Mouse (Mus musculus) liver, embryonic 13.5 days (tissue): ENCODE measurements at regions not wholly inside any gene's neighbourhood (a gene's known extent, or its start where the extent isn't known, plus 50 kb on each side); places are given as distances from the start of the nearest gene placed in this dataset.

Source experiments
- ATAC-seq: fragments of 200-750 bp; cut with Nextera tagmentation; 2 replicates; pipeline ENCODE4 v1.8.0; 2017; ENCODE audit warnings: low read depth, mild to moderate bottlenecking, moderate number of reproducible peaks, moderate library complexity
- DNase-seq: peaks from one replicate; pipeline ENCODE4 v3.0.0; 2022
- H3K27ac ChIP-seq: fragments of 300-500 bp; sonication (generic); 2 replicates; pipeline ENCODE4 v1.5.1; 2015; ENCODE audit warnings: moderate library complexity, mild to moderate bottlenecking, inconsistent platforms
- H3K27me3 ChIP-seq: fragments of 300-500 bp; sonication (generic); 2 replicates; pipeline ENCODE4 v1.6.1; 2015; ENCODE audit warnings: mild to moderate bottlenecking, inconsistent platforms
- H3K36me3 ChIP-seq: fragments of 300-500 bp; sonication (generic); 2 replicates; pipeline ENCODE4 v1.6.1; 2015; ENCODE audit warnings: mild to moderate bottlenecking, inconsistent platforms
- H3K4me1 ChIP-seq: fragments of 300-500 bp; sonication (generic); replicated peaks from 2 replicates; pipeline ENCODE4 v1.6.1; 2015; ENCODE audit warnings: inconsistent platforms
- H3K4me2 ChIP-seq: fragments of 300-500 bp; sonication (generic); 2 replicates; pipeline ENCODE4 v1.6.1; 2015; ENCODE audit warnings: inconsistent platforms, mild to moderate bottlenecking, moderate library complexity
- H3K4me3 ChIP-seq: fragments of 300-500 bp; sonication (generic); replicated peaks from 2 replicates; pipeline ENCODE4 v1.5.1; 2015; ENCODE audit warnings: mild to moderate bottlenecking, inconsistent platforms
- H3K9ac ChIP-seq: fragments of 300-500 bp; sonication (generic); 2 replicates; pipeline ENCODE4 v1.6.1; 2015; ENCODE audit warnings: mild to moderate bottlenecking, inconsistent platforms
- H3K9me3 ChIP-seq: fragments of 300-500 bp; sonication (generic); replicated peaks from 2 replicates; pipeline ENCODE4 v1.6.1; 2016; ENCODE audit warnings: inconsistent platforms
- WGBS: fragments of 180-500 bp; shearing (Covaris S2); methylation state at CpG from one replicate; pipeline ENCODE4 v1.1.7; 2015; ENCODE audit not compliant: insufficient replicate concordance; 5-methylcytosine and 5-hydroxymethylcytosine counted together

DNA sequence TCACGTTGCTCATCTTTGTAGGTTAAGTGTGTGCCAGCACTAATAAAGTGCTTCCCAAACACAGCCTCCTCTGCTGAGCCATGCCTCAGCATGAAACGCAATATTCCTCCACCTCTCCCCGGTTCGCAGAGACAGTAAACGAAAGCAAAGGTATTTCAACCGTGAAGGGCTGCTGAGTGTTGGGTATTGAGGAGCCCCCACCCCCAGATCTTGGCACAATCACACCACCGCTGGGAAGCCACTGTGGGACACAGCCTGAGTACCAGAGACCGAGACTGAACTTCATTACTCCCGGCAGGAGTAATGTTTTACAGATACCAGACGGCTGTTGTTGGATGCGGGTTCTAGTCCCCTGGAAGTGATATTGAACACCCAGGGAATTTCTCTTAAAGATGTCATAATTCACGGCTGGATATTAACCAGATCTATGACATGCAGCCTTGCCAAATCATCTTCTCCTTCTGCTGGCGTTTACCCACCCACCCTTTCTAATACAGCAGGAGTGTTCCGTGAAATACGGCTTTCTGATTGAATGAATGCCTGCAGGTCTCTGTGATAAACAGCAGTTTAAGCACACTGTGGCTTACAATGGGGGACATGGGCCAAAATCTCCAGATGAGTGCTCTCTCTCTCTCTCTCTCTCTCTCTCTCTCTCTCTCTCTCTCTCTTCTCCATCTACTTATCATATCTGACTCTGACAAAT is 328.9 kb downstream of the Pax1 start:
- Histone ChIP-seq H3K4me1 (no peaks in the 10 kb centered on the region), H3K4me3 (no peak overlapping the region)

DNA sequence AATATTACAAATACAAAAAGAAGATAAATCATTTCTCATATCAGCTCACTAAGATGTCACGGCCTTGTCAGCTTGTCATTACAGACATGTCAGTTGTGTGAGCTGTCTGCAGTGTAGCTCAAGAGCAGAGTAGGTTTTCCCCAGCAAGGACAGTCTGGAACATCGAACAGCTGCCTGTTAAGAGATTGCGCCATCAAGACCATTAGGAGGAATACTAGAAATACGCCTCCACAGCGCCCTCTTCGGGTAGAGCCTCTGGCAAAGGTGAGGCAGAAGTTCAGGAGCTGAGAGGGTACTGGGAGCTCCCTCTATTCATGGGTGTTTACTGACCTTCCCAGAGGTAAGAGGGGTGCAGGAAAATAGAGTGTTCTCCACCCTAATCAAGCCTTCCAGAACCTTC is 327.0 kb downstream of the Pax1 start:
- DNase-seq (no peak), ATAC-seq (no peak)
- H3K4me1 ChIP-seq, result no peaks in the 10 kb centered on the region
- 15% methylated on average over 6 of the region's 6 CpGs for WGBS
- H3K27ac ChIP-seq, result no peak overlapping the region
- H3K9ac ChIP-seq, result no peak overlapping the region
- H3K4me3 ChIP-seq, result no peak overlapping the region
- 0 out of 2 replicates have a peak, but pooled peaks cover 3% of the 10 kb centered on the region for H3K9me3 ChIP-seq
- H3K36me3 ChIP-seq, result no peaks in the 10 kb centered on the region
- no peaks in the 10 kb centered on the region for H3K27me3 ChIP-seq
- H3K4me2 ChIP-seq, result no peak overlapping the region

More for the DNA sequence above, 328.9 kb downstream of the Pax1 start:
- H3K9me3 ChIP-seq, result no peaks in the 10 kb centered on the region
- no peak for DNase-seq
- no peaks in the 10 kb centered on the region for H3K36me3 ChIP-seq
- H3K4me2 ChIP-seq, result no peak overlapping the region
- no peak overlapping the region for H3K27ac ChIP-seq
- H3K9ac ChIP-seq, result no peak overlapping the region
- 61% methylated on average over 15 of the region's 15 CpGs for WGBS
- ATAC-seq, result no peak
- no peaks in the 10 kb centered on the region for H3K27me3 ChIP-seq

DNA sequence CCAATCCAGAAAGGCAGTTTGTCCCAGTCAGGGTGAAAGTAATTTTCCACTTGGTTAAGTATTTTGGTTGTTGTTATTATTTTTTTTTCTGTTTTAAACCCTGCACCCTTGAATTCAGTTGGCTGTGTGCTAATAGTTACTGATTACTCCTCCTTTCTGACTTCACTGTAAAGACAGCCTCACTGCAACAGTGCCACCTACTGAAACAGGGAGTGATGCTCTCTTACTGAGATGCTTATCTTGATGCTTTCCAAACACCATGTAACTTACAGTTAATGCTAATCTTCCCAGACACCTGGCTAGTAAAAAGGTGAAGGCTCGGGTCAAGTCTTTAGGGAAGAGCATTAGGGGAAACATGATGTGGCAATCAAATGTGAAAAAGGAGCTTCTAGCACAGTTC is 294.9 kb downstream of the Pax1 start:
- no peak for DNase-seq
- Histone ChIP-seq H3K4me1 (no peaks in the 10 kb centered on the region), H3K4me2 (no peak overlapping the region), H3K27me3 (no peaks in the 10 kb centered on the region), H3K9me3 (no peaks in the 10 kb centered on the region), H3K9ac (no peak overlapping the region), H3K27ac (no peak overlapping the region), H3K4me3 (no peak overlapping the region), H3K36me3 (no peaks in the 10 kb centered on the region)
- 14% methylated on average over 1 of the region's 1 CpGs for WGBS
- ATAC-seq, result no peak

DNA sequence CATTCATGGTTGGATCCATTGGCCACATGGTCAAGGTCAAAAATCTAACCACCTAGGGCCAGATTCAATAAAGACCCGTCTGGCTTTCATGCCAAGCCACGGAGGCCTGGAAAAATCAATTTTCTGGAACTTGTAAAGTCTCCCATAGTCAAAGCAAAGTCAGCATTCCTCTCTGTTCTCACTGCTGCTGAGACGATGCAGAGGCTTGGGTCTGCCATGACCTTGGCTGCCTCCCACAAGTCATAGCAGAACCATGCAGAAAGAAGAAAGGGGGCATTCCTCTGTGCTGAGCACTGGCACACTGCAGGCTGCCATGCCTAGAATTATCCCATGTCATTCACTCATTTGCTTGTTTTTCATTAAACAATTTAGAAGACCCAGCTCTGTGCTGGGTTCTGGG is 288.5 kb downstream of the Pax1 start:
- WGBS, result 44% methylated on average over 3 of the region's 3 CpGs
- Histone ChIP-seq H3K9ac (no peak overlapping the region), H3K4me3 (no peak overlapping the region), H3K9me3 (no peaks in the 10 kb centered on the region), H3K36me3 (no peaks in the 10 kb centered on the region), H3K4me1 (no peaks in the 10 kb centered on the region), H3K27ac (no peak overlapping the region), H3K27me3 (no peaks in the 10 kb centered on the region), H3K4me2 (no peak overlapping the region)
- DNase-seq (no peak), ATAC-seq (no peak)

DNA sequence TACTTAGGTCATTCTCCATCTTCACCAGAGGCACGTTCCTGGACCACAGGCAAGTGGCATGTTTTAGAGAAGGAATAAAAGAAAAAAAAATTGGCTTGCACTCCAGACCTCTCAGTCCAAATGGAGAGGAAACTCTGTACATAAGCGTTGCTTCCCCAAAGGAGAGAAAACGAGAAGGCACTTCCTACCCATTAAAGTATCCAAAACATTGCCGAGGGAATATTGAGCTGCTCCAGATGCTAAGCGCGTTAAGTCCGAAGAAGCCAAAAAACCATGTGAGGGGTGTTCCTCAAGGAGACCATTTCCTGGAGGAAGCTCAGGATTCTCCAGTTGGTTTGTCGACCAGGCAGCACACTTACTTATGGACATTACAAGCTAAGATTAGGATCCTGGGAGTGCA is 286.2 kb downstream of the Pax1 start:
- H3K27ac ChIP-seq, result no peak overlapping the region
- DNase-seq (no peak), ATAC-seq (no peak)
- no peak overlapping the region for H3K9ac ChIP-seq
- H3K4me1 ChIP-seq, result no peaks in the 10 kb centered on the region
- H3K36me3 ChIP-seq, result no peaks in the 10 kb centered on the region
- no peak overlapping the region for H3K4me3 ChIP-seq
- H3K4me2 ChIP-seq, result no peak overlapping the region
- 72% methylated on average over 8 of the region's 8 CpGs for WGBS
- no peaks in the 10 kb centered on the region for H3K27me3 ChIP-seq
- H3K9me3 ChIP-seq, result no peaks in the 10 kb centered on the region

DNA sequence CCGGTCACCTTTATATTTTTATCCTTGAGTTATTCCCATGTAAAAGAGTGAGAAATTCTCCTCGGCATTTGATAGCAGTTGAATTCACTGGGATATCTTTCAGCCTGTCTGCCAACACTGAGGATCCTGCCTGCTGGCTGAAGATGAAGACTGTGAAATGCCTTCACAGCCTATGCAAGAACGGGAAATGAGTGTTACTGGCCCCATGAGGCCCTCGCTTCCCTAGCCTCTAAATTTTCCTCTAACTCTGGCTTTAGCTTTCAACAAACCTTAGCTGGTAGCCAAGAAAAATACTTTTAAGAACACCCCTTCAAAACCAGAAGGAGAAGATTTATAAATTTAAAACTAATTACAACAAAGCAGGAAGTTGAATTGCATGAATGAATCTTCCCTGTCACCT is 285.8 kb downstream of the Pax1 start:
- Histone ChIP-seq H3K27me3 (no peaks in the 10 kb centered on the region), H3K9ac (no peak overlapping the region), H3K36me3 (no peaks in the 10 kb centered on the region), H3K27ac (no peak overlapping the region), H3K9me3 (no peaks in the 10 kb centered on the region), H3K4me2 (no peak overlapping the region), H3K4me1 (no peaks in the 10 kb centered on the region), H3K4me3 (no peak overlapping the region)
- 59% methylated on average over 4 of the region's 4 CpGs for WGBS
- DNase-seq, result no peak
- no peak for ATAC-seq

DNA sequence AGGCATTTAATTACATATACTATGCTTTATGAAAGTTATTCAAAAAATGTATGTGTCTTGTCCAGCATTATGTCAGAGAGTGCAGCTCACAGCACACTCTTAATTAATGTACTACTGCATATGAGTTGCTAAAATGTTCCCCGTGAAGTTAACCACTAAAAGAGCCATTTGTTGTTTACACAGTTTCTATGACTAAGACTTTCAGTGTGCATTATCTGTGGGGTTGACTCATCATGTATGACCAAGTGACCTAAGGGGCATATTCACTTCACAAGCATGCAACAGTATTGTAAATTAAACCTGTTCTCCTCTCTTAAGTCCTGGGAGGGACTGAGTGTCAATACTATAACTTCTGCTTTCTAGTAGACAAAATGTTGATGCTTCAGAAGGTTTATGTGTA is 276.2 kb downstream of the Pax1 start:
- 49% methylated on average over 1 of the region's 1 CpGs for WGBS
- Histone ChIP-seq H3K36me3 (no peaks in the 10 kb centered on the region), H3K27ac (no peak overlapping the region), H3K4me2 (no peak overlapping the region), H3K4me3 (no peak overlapping the region), H3K4me1 (no peaks in the 10 kb centered on the region), H3K9ac (no peak overlapping the region), H3K27me3 (no peaks in the 10 kb centered on the region), H3K9me3 (no peaks in the 10 kb centered on the region)
- no peak for DNase-seq
- ATAC-seq, result no peak

DNA sequence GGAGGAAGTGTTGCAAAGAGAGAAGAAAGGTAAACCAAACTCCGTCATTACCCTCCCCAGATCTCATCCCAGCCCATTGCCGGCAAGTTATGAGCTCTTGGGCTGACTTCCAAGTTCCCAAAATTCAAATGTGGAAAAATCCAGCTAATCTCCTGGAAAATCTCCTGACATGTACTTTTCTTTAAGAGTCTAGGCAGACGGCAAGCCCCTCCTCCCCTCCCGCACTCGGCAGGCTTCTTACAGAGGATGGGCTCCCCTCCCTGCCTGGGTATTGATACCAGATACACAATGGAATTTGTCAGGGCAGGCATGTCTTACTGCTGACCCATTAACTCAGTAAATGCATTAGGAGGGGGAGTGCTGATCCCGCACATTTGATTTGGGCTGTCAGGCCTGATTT is 271.0 kb downstream of the Pax1 start:
- no peak for ATAC-seq
- 65% methylated on average over 6 of the region's 6 CpGs for WGBS
- Histone ChIP-seq H3K27me3 (no peaks in the 10 kb centered on the region), H3K36me3 (no peaks in the 10 kb centered on the region), H3K9me3 (no peaks in the 10 kb centered on the region), H3K27ac (no peak overlapping the region), H3K4me1 (no peaks in the 10 kb centered on the region), H3K9ac (no peak overlapping the region), H3K4me2 (no peak overlapping the region), H3K4me3 (no peak overlapping the region)
- DNase-seq, result no peak

DNA sequence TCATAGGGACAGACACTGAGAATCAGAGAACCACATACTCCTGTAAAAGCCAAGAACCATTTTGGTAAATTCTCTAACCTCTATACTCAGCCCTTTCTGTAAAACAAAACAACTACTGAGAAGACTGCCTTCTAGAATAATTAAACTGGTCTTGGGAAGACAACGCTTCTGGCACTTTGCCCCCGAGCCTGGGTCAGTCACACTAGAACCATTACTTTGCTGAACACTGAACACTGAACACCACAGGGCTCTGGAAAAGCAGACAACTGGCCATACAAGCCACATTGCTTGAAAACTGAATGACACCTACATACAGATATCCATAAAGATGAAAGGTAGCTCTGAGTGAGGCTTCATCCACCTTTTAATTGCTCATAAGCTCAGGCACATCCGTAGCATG is 268.0 kb downstream of the Pax1 start:
- 77% methylated on average over 3 of the region's 3 CpGs for WGBS
- no peak overlapping the region for H3K9ac ChIP-seq
- H3K4me3 ChIP-seq, result no peak overlapping the region
- H3K27ac ChIP-seq, result no peak overlapping the region
- no peaks in the 10 kb centered on the region for H3K9me3 ChIP-seq
- no peaks in the 10 kb centered on the region for H3K4me1 ChIP-seq
- H3K36me3 ChIP-seq, result no peaks in the 10 kb centered on the region
- H3K4me2 ChIP-seq, result no peak overlapping the region
- ATAC-seq (no peak), DNase-seq (no peak)
- no peaks in the 10 kb centered on the region for H3K27me3 ChIP-seq

DNA sequence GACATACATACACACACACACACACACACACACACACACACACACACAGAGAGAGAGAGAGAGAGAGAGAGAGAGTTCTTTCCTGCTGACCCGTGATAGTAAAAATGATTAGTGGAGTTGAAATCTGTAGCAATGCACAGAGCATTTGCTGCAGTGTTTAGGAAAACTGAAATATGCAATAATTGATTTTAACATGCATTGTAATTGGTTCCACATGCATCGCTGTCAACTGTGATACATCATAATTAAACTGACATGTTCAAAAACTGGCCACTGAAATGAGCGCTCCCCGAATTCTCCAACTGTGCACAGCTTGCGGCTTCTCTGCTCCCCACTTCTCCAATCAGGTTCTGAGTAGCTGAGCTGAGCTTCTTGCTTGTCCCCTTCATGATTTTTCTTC is 265.4 kb downstream of the Pax1 start:
- WGBS, result 71% methylated on average over 5 of the region's 5 CpGs
- no peaks in the 10 kb centered on the region for H3K36me3 ChIP-seq
- no peak overlapping the region for H3K27ac ChIP-seq
- no peak overlapping the region for H3K9ac ChIP-seq
- ATAC-seq (no peak), DNase-seq (no peak)
- no peak overlapping the region for H3K4me2 ChIP-seq
- H3K9me3 ChIP-seq, result no peaks in the 10 kb centered on the region
- no peak overlapping the region for H3K4me3 ChIP-seq
- no peaks in the 10 kb centered on the region for H3K4me1 ChIP-seq
- no peaks in the 10 kb centered on the region for H3K27me3 ChIP-seq

DNA sequence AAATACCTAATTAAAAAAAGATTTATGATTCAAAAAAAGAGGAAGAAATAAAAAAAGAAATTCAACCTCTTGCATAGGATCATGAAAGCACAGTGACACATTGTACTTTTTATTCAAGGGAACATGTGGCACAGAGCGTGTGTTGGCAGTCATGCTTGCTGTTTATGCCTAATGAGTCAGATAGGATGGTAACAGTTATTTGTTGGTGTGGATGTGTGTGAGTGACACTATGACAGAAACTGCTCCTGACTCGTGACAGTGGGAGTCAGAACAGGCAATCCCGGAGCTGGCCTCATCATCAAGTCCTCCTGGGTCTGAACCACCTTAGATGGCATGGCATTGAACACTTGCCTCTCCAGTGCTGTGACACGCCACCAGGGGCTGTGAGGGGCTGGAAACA is 261.4 kb downstream of the Pax1 start:
- ATAC-seq, result no peak
- no peaks in the 10 kb centered on the region for H3K36me3 ChIP-seq
- WGBS, result 56% methylated on average over 4 of the region's 4 CpGs
- DNase-seq, result no peak
- H3K9ac ChIP-seq, result no peak overlapping the region
- H3K27me3 ChIP-seq, result no peaks in the 10 kb centered on the region
- no peak overlapping the region for H3K4me2 ChIP-seq
- no peak overlapping the region for H3K27ac ChIP-seq
- no peaks in the 10 kb centered on the region for H3K4me1 ChIP-seq
- no peaks in the 10 kb centered on the region for H3K9me3 ChIP-seq
- no peak overlapping the region for H3K4me3 ChIP-seq

DNA sequence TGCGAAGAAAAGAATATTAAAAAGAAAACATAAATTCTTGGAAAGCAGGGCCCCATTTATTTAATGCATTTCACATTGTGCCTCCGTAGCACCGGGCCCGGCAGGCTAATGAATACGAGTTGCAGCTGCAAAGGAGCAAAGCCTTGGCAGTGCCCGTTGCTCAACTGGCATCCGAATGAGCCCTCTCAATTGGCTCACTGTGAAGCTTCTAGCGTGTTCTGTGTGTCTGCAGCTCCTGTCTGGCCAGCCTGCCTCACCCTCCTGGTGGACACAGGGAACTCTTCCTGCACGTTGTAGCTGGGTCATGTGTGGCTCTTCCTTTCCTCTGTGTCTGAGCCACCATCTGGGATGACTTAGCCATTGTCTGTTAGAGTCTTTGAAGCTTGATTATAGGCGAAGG is 256.1 kb downstream of the Pax1 start:
- Histone ChIP-seq H3K36me3 (no peaks in the 10 kb centered on the region), H3K4me1 (no peaks in the 10 kb centered on the region), H3K4me2 (no peak overlapping the region), H3K27ac (no peak overlapping the region), H3K27me3 (no peaks in the 10 kb centered on the region), H3K9me3 (no peaks in the 10 kb centered on the region), H3K9ac (no peak overlapping the region), H3K4me3 (no peak overlapping the region)
- DNase-seq, result no peak
- no peak for ATAC-seq
- 68% methylated on average over 10 of the region's 10 CpGs for WGBS
